25 mouse cellular contexts compared by ENCODE assay signal in genomic region chr3:20317233-20317632, GRCm38 (mm10). TPM values are rescaled to one million over a fixed set of nuclear protein-coding genes. Genes with fewer than 3 reads are reported as not detected.
DNase-seq lines count a peak whose midpoint lies in the region; ATAC-seq and TF ChIP-seq lines count a peak whose summit lies in the region.
"Had no signal": no experiment of that assay in that cellular context is flagged by ENCODE, and none has a peak within 500 bp of the region (broad histone marks: within the 10 kb centered on the region; RNA-seq: fewer than 3 reads in every experiment).

No protein-coding gene starts in this region.

- H3K4me3 ChIP-seq in hindbrain, embryonic 11.5 days (ENCODE audit: low read depth, low read length): no peak overlapping the region
- no peak overlapping the region for H3K4me3 ChIP-seq in hindbrain, postnatal 0 days (ENCODE audit: low read length)
- H3K4me3 ChIP-seq in midbrain, embryonic 16.5 days (ENCODE audit: low read depth, low read length): no peak overlapping the region
- H3K4me3 ChIP-seq: embryonic facial prominence, embryonic 13.5 days; forebrain, embryonic 12.5 days; heart, adult 2 months; heart, embryonic 12.5 days; hindbrain, embryonic 10.5 days; hindbrain, embryonic 15.5 days had no signal

- no peak overlapping the region for H3K4me2 ChIP-seq in hindbrain, embryonic 11.5 days (replicated peaks; ENCODE audit: low read depth, low read length)
- H3K4me2 ChIP-seq in hindbrain, postnatal 0 days (ENCODE audit: low read depth, low read length): no peak overlapping the region
- H3K4me2 ChIP-seq in midbrain, embryonic 16.5 days (ENCODE audit: low read length): no peak overlapping the region
- H3K4me2 ChIP-seq: embryonic facial prominence, embryonic 13.5 days; forebrain, embryonic 12.5 days; heart, embryonic 12.5 days; hindbrain, embryonic 15.5 days had no signal

- H3K4me1 ChIP-seq in hindbrain, embryonic 11.5 days (replicated peaks; ENCODE audit: control insufficient read depth, insufficient read depth, low read length): no peaks in the 10 kb centered on the region
- no peaks in the 10 kb centered on the region for H3K4me1 ChIP-seq in hindbrain, postnatal 0 days (ENCODE audit: insufficient read depth, low read length)
- no peaks in the 10 kb centered on the region for H3K4me1 ChIP-seq in midbrain, embryonic 16.5 days (ENCODE audit: control insufficient read depth, insufficient read depth, low read length)
- H3K4me1 ChIP-seq: embryonic facial prominence, embryonic 13.5 days; forebrain, embryonic 12.5 days; heart, embryonic 12.5 days; hindbrain, embryonic 10.5 days; hindbrain, embryonic 15.5 days had no signal

- TF ChIP-seq CTCF in hindbrain, postnatal 0 days (IDR thresholded peaks at IDR 0.05; ENCODE audit: low read depth): no peak

- no peak overlapping the region for H3K9ac ChIP-seq in hindbrain, embryonic 11.5 days (ENCODE audit: low read depth, low read length)
- no peak overlapping the region for H3K9ac ChIP-seq in hindbrain, postnatal 0 days (replicated peaks; ENCODE audit: low read length)
- no peak overlapping the region for H3K9ac ChIP-seq in midbrain, embryonic 16.5 days (ENCODE audit: low read depth, low read length)
- H3K9ac ChIP-seq: embryonic facial prominence, embryonic 13.5 days; forebrain, embryonic 12.5 days; heart, embryonic 12.5 days; hindbrain, embryonic 15.5 days had no signal

- H3K27me3 ChIP-seq in hindbrain, embryonic 11.5 days (ENCODE audit: control insufficient read depth, insufficient read depth, low read length): no peaks in the 10 kb centered on the region
- no peaks in the 10 kb centered on the region for H3K27me3 ChIP-seq in hindbrain, postnatal 0 days (ENCODE audit: insufficient read depth, low read length)
- no peaks in the 10 kb centered on the region for H3K27me3 ChIP-seq in midbrain, embryonic 16.5 days (ENCODE audit: control insufficient read depth, insufficient read depth, low read depth, low read length)
- H3K27me3 ChIP-seq: embryonic facial prominence, embryonic 13.5 days; forebrain, embryonic 12.5 days; heart, embryonic 12.5 days; hindbrain, embryonic 15.5 days had no signal

- 4% methylated on average over 1 of the region's 1 CpGs for WGBS in hindbrain, embryonic 11.5 days
- 9% methylated on average over 1 of the region's 1 CpGs for WGBS in hindbrain, postnatal 0 days
- WGBS in midbrain, embryonic 16.5 days: 14% methylated on average over 1 of the region's 1 CpGs

- DNase-seq in hindbrain, embryonic 11.5 days (ENCODE audit: low spot score): peak; percentile 9
- DNase-seq in hindbrain, postnatal 0 days (ENCODE audit: low spot score): no peak
- DNase-seq in embryo, embryonic 11 days: peak; percentile 8
- DNase-seq in retina, embryonic 14.5 days (ENCODE audit: low spot score): peak; percentile 60
- DNase-seq in adrenal gland, postnatal 14 days: no peak
- DNase-seq in ovary, postnatal 14 days (ENCODE audit: low spot score): no peak
- DNase-seq: adrenal gland, postnatal 10 days; cerebellum, adult 18-20 months; cerebellum, adult 9-11 months; cerebellum, postnatal 36 days; gastrocnemius, postnatal 14 days; heart, adult 2 months had no signal

- no peaks in the 10 kb centered on the region for H3K36me3 ChIP-seq in hindbrain, embryonic 11.5 days (ENCODE audit: control insufficient read depth, insufficient read depth, low read length)
- no peaks in the 10 kb centered on the region for H3K36me3 ChIP-seq in hindbrain, postnatal 0 days (ENCODE audit: insufficient read depth, low read length)
- no peaks in the 10 kb centered on the region for H3K36me3 ChIP-seq in midbrain, embryonic 16.5 days (ENCODE audit: control insufficient read depth, insufficient read depth, low read length)
- H3K36me3 ChIP-seq: embryonic facial prominence, embryonic 13.5 days; forebrain, embryonic 12.5 days; heart, embryonic 12.5 days; hindbrain, embryonic 10.5 days; hindbrain, embryonic 15.5 days had no signal

- ATAC-seq in hindbrain, embryonic 11.5 days (ENCODE audit: low FRiP score): no peak
- no peak for ATAC-seq in hindbrain, postnatal 0 days
- ATAC-seq in midbrain, embryonic 16.5 days: no peak
- ATAC-seq: forebrain, embryonic 16.5 days; inflammation-experienced regulatory T-cells, adult 6 months; intestine, postnatal 0 days had no signal

- H3K27ac ChIP-seq in hindbrain, embryonic 11.5 days (ENCODE audit: low read depth, low read length): no peak overlapping the region
- no peak overlapping the region for H3K27ac ChIP-seq in hindbrain, postnatal 0 days
- no peak overlapping the region for H3K27ac ChIP-seq in midbrain, embryonic 16.5 days (ENCODE audit: low read length)
- H3K27ac ChIP-seq: embryonic facial prominence, embryonic 13.5 days; forebrain, embryonic 12.5 days; heart, adult 2 months; hindbrain, embryonic 10.5 days; hindbrain, embryonic 15.5 days had no signal

- H3K9me3 ChIP-seq in hindbrain, embryonic 11.5 days (ENCODE audit: control insufficient read depth, low read length): no peaks in the 10 kb centered on the region
- H3K9me3 ChIP-seq in hindbrain, postnatal 0 days (ENCODE audit: low read length): no peaks in the 10 kb centered on the region
- no peaks in the 10 kb centered on the region for H3K9me3 ChIP-seq in midbrain, embryonic 16.5 days (replicated peaks; ENCODE audit: control insufficient read depth, low read length, poor library complexity, severe bottlenecking)
- H3K9me3 ChIP-seq: embryonic facial prominence, embryonic 13.5 days; forebrain, embryonic 12.5 days; heart, embryonic 12.5 days; hindbrain, embryonic 10.5 days; hindbrain, embryonic 15.5 days had no signal

RNA-seq across cellular contexts. Expression of gene Cpb1, which starts 41.7 kb away (rescaled TPM):
- not detected in 2 replicates for polyA plus RNA-seq in hindbrain, embryonic 11.5 days (2014; fragmentation: Nextera tagmentation; extraction: Ambion mirVana)
- total RNA-seq in hindbrain, postnatal 0 days (2014; rRNA removed): 0.07 and 0.31 TPM in 2 replicates
- 0.23 and 0.36 TPM in 2 replicates for polyA plus RNA-seq in hindbrain, postnatal 0 days (2015; fragmentation: Nextera tagmentation; extraction: Ambion mirVana)
- 0.06 TPM in 1 of 2 replicates, not detected in the other for polyA plus RNA-seq in midbrain, embryonic 16.5 days (2015; fragmentation: Nextera tagmentation; extraction: Ambion mirVana)
- total RNA-seq in adrenal gland, postnatal 14 days (2021): 4.4 and 4.7 TPM in 2 replicates
- total RNA-seq: heart, adult 2 months; heart, postnatal 25 days had no signal
- polyA plus RNA-seq: C2C12; embryonic facial prominence, embryonic 13.5 days; forebrain, embryonic 12.5 days; heart, adult 2 months; heart, embryonic 12.5 days; inflammation-experienced regulatory T-cells, adult 6 months had no signal

RNA-seq across cellular contexts. Expression of gene Agtr1b, which starts 49.7 kb away (rescaled TPM):
- 0.17 TPM in 1 of 2 replicates, not detected in the other for polyA plus RNA-seq in hindbrain, embryonic 11.5 days (2014; fragmentation: Nextera tagmentation; extraction: Ambion mirVana)
- total RNA-seq in hindbrain, postnatal 0 days (2014; rRNA removed): 0.21 TPM in 1 of 2 replicates, not detected in the other
- 0.31 and 0.34 TPM in 2 replicates for polyA plus RNA-seq in hindbrain, postnatal 0 days (2015; fragmentation: Nextera tagmentation; extraction: Ambion mirVana)
- 0.40 TPM in 1 of 2 replicates, not detected in the other for polyA plus RNA-seq in midbrain, embryonic 16.5 days (2015; fragmentation: Nextera tagmentation; extraction: Ambion mirVana)
- 10.4 and 11.1 TPM in 2 replicates for total RNA-seq in adrenal gland, postnatal 14 days (2021)
- total RNA-seq: gastrocnemius, adult 18-20 months; heart, adult 2 months; heart, postnatal 25 days had no signal
- polyA plus RNA-seq: C2C12; embryonic facial prominence, embryonic 13.5 days; forebrain, embryonic 12.5 days; forebrain, embryonic 16.5 days; heart, adult 2 months; heart, embryonic 12.5 days; heart, embryonic 16.5 days; hindbrain, embryonic 10.5 days; inflammation-experienced regulatory T-cells, adult 6 months had no signal

Comparison
In these comparisons a context has a peak if more than half of its experiments do, and no peak if none do; other contexts are left out.
1. DNase-seq: peak in hindbrain, embryonic 11.5 days (single experiment), embryo, embryonic 11 days (single experiment) and retina, embryonic 14.5 days (single experiment); none in hindbrain, postnatal 0 days (single experiment), adrenal gland, postnatal 14 days (single experiment) and ovary, postnatal 14 days (single experiment).